Mouse (Mus musculus) kidney, embryonic 14.5 days (tissue): ENCODE data around the gene Gm21818. TPM values are rescaled to one million over a fixed set of nuclear protein-coding genes. Genes with fewer than 3 reads are reported as not detected.
"Not testable (repeated sequence)": the region's sequence is repeated elsewhere in the genome, so short reads cannot be mapped to it uniquely, and the experiment has no call there.

ENCODE experiments used
- ATAC-seq: fragments of 200-750 bp; cut with Nextera tagmentation; 2 replicates; pipeline ENCODE4 v1.8.0; 2017; ENCODE audit warnings: moderate number of reproducible peaks, mild to moderate bottlenecking, moderate TSS enrichment, moderate library complexity; ENCODE audit not compliant: low FRiP score, low TSS enrichment
- H3K27ac ChIP-seq: fragments of 300-500 bp; sonication (generic); 2 replicates; pipeline ENCODE4 v1.5.1; 2014; ENCODE audit warnings: low read depth, mild to moderate bottlenecking, low read length, moderate library complexity, mixed read lengths
- H3K27me3 ChIP-seq: fragments of 300-500 bp; sonication (generic); 2 replicates; pipeline ENCODE4 v1.6.1; 2014; ENCODE audit warnings: mild to moderate bottlenecking, low read length; ENCODE audit not compliant: control insufficient read depth, insufficient read depth
- H3K36me3 ChIP-seq: fragments of 300-500 bp; sonication (generic); 2 replicates; pipeline ENCODE4 v1.6.1; 2014; ENCODE audit warnings: low read length, mixed read lengths; ENCODE audit not compliant: control insufficient read depth, insufficient read depth
- H3K4me1 ChIP-seq: fragments of 300-500 bp; sonication (generic); 2 replicates; pipeline ENCODE4 v1.6.1; 2014; ENCODE audit warnings: low read length, mixed read lengths; ENCODE audit not compliant: control insufficient read depth, insufficient read depth
- H3K4me2 ChIP-seq: fragments of 300-500 bp; sonication (generic); replicated peaks from 2 replicates; pipeline ENCODE4 v1.6.1; 2014; ENCODE audit warnings: low read depth, mild to moderate bottlenecking, low read length
- H3K4me3 ChIP-seq: fragments of 300-500 bp; sonication (generic); 2 replicates; pipeline ENCODE4 v1.5.1; 2014; ENCODE audit warnings: mild to moderate bottlenecking, low read length
- H3K9ac ChIP-seq: fragments of 300-500 bp; sonication (generic); 2 replicates; pipeline ENCODE4 v1.6.1; 2014; ENCODE audit warnings: low read depth, mild to moderate bottlenecking, low read length, moderate library complexity
- H3K9me3 ChIP-seq: fragments of 300-500 bp; sonication (generic); 2 replicates; pipeline ENCODE4 v1.6.1; 2016; ENCODE audit warnings: low read length; ENCODE audit not compliant: control insufficient read depth
- WGBS: fragments of 180-500 bp; shearing (Covaris S2); extraction: QIAGEN DNeasy Blood & Tissue Kit; methylation state at CpG from one replicate; pipeline ENCODE4 v1.1.7; 2014; 5-methylcytosine and 5-hydroxymethylcytosine counted together
- polyA plus RNA-seq: library from polyadenylated mRNA; unstranded; fragments of >200 nt; fragmentation: Nextera tagmentation; extraction: Ambion mirVana; gene quantifications from 2 replicates; pipeline ENCODE4 v1.2.1, GENCODE M21; 2014

Gene Gm21818
- not detected in 2 replicates for polyA plus RNA-seq

GRCm38 (mm10) chr13:120172133-120172532, at the start of gene Gm21818:
TSS of gene Gm21818 (plus strand) at chr13:120172433.
- H3K27ac ChIP-seq, H3K9ac ChIP-seq, ATAC-seq, H3K4me2 ChIP-seq, H3K27me3 ChIP-seq, H3K9me3 ChIP-seq, H3K4me1 ChIP-seq, H3K4me3 ChIP-seq, H3K36me3 ChIP-seq: not testable (repeated sequence)
- 77% methylated on average over 4 of the region's 4 CpGs for WGBS

GRCm38 (mm10) chr13:120139946-120140345, 32.3 kb upstream of the Gm21818 start, which contains the start of gene Gm20767:
TSS of gene Gm20767 (plus strand) at chr13:120140246.
- not testable (repeated sequence) for H3K27me3 ChIP-seq, H3K36me3 ChIP-seq, H3K9me3 ChIP-seq, ATAC-seq, H3K4me1 ChIP-seq, H3K9ac ChIP-seq, H3K4me3 ChIP-seq, H3K27ac ChIP-seq, H3K4me2 ChIP-seq
- WGBS: 91% methylated on average over 2 of the region's 5 CpGs

GRCm38 (mm10) chr13:120142348-120142747, 29.9 kb upstream of the Gm21818 start:
- H3K27ac ChIP-seq, H3K9ac ChIP-seq, H3K4me1 ChIP-seq, H3K27me3 ChIP-seq, H3K36me3 ChIP-seq, H3K4me2 ChIP-seq, H3K9me3 ChIP-seq, H3K4me3 ChIP-seq, ATAC-seq: not testable (repeated sequence)
- WGBS: 81% methylated on average over 2 of the region's 3 CpGs

GRCm38 (mm10) chr13:120149660-120150407, 22.4 kb upstream of the Gm21818 start:
- H3K4me2 ChIP-seq, H3K27me3 ChIP-seq, H3K36me3 ChIP-seq, H3K27ac ChIP-seq, H3K9me3 ChIP-seq, ATAC-seq, H3K4me3 ChIP-seq, H3K9ac ChIP-seq, H3K4me1 ChIP-seq: not testable (repeated sequence)
- WGBS: 57% methylated on average over 3 of the region's 4 CpGs

- H3K4me1 ChIP-seq: not testable (repeated sequence)
Observed at GRCm38 (mm10) chr13:120150589-120150988, 21.6 kb upstream of the Gm21818 start.

GRCm38 (mm10) chr13:120168301-120168700, 3.9 kb upstream of the Gm21818 start:
- H3K4me1 ChIP-seq, H3K9me3 ChIP-seq, H3K36me3 ChIP-seq, H3K9ac ChIP-seq, H3K27me3 ChIP-seq, H3K4me3 ChIP-seq, H3K4me2 ChIP-seq, ATAC-seq, H3K27ac ChIP-seq: not testable (repeated sequence)
- 56% methylated on average over 5 of the region's 5 CpGs for WGBS

More at GRCm38 (mm10) chr13:120150589-120150988, 21.6 kb upstream of the Gm21818 start:
- WGBS: 87% methylated on average over 3 of the region's 3 CpGs
- not testable (repeated sequence) for H3K36me3 ChIP-seq, ATAC-seq, H3K4me2 ChIP-seq, H3K27ac ChIP-seq, H3K27me3 ChIP-seq, H3K9me3 ChIP-seq, H3K4me3 ChIP-seq, H3K9ac ChIP-seq

GRCm38 (mm10) chr13:120196189-120196821, 24.1 kb downstream of the Gm21818 start:
- not testable (repeated sequence) for H3K4me2 ChIP-seq, H3K4me3 ChIP-seq, H3K36me3 ChIP-seq, H3K9ac ChIP-seq, H3K27ac ChIP-seq, ATAC-seq, H3K4me1 ChIP-seq, H3K9me3 ChIP-seq, H3K27me3 ChIP-seq
- WGBS: 82% methylated on average over 7 of the region's 8 CpGs

GRCm38 (mm10) chr13:120215847-120216246, 43.6 kb downstream of the Gm21818 start, which contains the start of gene Gm21762:
TSS of gene Gm21762 (minus strand) at chr13:120215947.
- H3K4me1 ChIP-seq, H3K9me3 ChIP-seq, H3K27me3 ChIP-seq, H3K4me2 ChIP-seq, H3K27ac ChIP-seq, H3K36me3 ChIP-seq, H3K4me3 ChIP-seq, H3K9ac ChIP-seq, ATAC-seq: not testable (repeated sequence)
- WGBS: no CpG with 5 or more reads among the region's 2 CpGs

- not testable (repeated sequence) for H3K27me3 ChIP-seq, ATAC-seq, H3K9me3 ChIP-seq, H3K4me1 ChIP-seq, H3K4me3 ChIP-seq, H3K27ac ChIP-seq, H3K4me2 ChIP-seq, H3K36me3 ChIP-seq, H3K9ac ChIP-seq
- 87% methylated on average over 5 of the region's 5 CpGs for WGBS
Observed at GRCm38 (mm10) chr13:120220922-120221321, 48.7 kb downstream of the Gm21818 start.
